Mouse (Mus musculus): Measurements from ENCODE around the gene Slc25a27.

The Slc25a27 gene

DNA sequence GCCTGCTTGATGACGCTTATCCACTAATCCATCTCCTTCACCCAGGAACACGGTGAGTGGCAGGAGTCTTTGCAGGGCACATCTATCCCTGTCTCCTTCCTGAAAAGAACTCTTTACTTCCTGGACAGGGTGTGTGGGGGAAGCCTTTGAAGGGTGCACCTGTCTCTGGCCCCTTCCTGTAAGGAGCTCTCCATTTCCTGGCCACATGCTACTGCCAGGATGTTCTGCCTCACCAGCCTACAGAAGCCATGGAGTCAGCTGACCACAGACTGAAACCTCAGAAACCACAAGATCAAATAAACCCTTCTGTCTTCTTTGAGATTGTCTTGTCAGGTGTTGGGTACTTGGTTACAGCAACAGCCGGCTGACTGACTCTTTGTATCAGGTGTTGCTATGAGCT, 21.9 kb downstream of the Slc25a27 start:
- no peak for DNase-seq

DNA sequence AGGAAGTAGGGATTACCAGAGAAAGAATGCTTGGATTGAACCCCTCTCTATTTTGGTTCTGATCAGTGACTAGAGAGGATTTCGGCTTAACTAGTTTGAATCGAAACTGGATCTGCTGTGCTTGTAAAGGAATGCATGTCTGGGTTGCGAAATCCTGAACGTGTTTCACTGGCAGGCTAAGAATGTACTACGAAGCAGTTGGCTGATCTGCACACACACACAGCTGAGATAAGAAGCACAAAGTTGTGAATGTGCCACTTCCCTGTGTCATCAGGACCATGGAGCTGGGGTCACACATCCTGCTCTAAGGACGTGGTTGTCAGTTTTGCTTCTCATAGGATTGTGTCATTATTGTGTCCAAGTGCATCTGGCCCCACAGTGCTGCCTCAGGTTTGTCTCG, 22.6 kb downstream of the Slc25a27 start:
- no peak for DNase-seq

DNA sequence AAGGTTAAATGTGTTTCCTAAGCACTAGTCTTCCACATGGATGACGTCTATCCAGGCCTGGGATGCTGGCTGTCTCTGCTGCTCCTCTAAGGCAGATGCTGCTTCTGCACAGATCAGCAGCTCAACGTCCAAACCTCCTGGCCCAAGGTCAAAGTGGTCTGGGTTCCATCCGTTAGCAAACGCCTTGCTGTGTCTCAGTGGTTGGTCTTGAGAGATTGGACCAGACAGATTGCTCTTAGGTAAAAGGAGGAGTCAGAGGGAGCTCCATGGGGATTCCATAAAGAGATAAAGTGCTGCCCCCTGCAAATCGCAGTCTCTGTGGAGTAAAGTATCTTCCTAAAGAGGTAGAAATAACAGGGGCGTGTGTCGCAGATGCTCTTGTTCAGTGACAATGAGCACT, 23.8 kb downstream of the Slc25a27 start:
- DNase-seq = no peak

DNA sequence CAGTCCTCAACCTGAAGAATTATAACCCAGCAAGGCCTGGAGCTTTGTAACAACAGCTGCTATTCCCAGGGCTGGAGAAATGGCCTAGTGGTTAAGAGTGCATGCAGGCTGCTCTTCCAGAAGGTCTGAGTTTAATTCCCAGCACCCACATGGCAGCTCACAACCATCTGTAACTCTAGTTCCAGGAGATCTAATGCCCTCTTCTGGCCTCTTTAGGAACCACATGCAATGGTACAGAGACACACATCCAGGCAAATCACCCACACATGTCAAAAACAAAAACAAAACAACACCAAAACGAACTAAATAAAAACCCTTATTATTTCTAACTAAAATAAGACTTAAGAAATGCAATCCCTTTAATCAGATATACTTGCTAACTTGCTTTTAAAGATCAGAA, 26.2 kb downstream of the Slc25a27 start:
- no peak for DNase-seq

DNA sequence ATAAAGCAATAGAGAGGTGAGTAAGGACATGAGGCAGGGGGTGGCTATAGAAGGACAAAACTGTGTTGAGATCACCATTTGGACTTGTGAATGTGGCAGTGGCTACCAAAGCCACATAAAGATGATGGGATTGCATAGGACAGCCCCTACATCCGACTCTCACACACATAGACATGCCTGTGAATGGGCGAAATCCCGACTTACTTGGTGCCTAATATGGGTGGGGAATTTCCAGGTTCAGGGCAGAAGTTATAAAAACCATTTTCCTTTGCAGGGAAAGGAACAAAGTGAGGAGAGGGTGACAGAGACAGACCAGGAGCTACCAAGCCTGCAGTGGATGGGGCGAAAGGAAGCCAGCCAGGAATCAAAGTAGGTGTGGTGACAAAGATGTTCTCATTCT, 29.9 kb downstream of the Slc25a27 start:
- no peak for DNase-seq

DNA sequence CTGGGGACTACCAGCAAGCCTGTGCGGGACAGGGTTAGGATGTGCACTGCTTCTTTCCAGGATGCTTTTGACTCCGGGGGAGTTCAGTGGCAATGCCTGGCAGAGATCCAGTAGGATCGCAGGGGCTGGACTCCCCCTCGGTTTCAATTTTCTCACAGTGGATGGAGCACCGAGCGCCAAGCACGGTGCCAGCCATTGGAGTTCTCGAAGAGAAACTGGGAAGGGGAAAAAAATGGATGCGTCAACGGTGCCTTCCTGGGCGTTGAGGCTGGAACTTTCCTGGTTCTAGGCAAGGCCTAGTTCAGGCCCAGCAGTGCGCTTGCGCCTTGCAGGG, 36.6 kb downstream of the Slc25a27 start:
- DNase-seq = no peak

DNA sequence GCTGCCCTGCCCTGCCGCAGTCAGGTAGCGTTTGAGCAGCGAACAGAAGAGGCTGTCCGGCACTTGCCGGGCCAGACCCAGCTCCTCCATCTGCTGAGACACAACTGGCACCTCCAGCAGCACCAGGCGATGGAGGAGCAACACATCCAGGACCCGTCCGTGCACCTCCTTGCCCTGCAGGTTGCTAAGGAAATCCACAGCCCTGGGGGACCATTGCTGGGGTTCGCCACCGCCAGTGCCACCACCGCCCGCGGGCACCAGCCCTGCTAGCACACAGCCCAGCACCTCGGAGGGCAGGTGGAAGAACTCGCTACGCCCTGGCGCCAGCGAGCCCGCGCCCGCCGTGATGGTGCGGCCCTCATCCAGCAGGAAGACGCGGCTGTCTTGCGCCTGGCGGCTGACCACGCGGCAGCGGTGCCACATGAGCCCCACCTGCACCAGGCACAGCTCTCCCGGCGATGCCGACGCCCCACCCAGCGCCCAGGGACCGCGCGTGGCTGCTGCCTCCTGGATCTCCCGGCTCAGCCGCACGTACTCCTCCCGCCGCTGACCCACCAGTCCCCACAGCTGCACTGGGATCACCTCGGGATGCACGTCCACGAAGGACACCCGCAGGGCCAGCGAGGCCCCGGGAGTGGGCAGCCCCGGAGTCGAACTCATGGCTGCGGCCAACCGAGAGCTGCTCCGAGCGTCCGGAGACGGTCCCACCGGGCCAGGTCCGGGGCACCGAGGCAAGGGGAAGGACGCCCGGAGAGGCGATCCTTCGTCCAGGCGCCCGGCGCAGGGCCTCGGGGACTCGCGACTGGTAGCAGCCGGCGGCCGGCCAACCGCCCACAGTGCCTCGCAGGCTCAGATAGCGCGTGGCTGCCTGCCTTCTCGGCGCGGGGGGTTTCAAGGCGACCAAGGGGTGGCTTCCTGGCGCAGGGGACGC, 37.3 kb downstream of the Slc25a27 start, which contains the start of gene Tdrd6:
Tdrd6 (minus strand) TSS at position 804 of the 931 bp plus-strand sequence.
- DNase-seq = peak; percentile 20

DNA sequence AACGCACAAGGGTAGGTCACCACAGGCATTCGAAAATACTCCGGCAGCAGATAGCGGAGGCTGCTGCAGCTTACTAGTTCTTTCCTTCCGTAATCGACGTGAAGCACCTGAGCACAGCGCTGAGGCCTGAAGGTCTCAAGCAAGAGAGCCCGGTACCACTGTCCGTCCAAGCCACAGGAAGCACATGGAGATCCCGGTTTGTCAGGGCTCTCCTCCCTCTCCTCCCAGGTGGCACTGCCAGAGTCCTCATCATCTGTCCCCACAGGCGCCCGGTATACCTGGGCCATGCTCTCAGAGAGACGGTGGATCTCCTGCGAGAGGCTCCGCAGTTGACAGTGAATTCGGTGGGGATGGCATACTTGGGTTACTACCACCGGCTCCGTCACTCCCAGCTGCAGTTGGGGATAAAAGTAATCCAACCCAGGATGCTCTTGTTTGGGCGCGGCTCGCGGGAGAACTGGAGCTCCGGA, 38.0 kb downstream of the Slc25a27 start:
- no peak for DNase-seq

DNA sequence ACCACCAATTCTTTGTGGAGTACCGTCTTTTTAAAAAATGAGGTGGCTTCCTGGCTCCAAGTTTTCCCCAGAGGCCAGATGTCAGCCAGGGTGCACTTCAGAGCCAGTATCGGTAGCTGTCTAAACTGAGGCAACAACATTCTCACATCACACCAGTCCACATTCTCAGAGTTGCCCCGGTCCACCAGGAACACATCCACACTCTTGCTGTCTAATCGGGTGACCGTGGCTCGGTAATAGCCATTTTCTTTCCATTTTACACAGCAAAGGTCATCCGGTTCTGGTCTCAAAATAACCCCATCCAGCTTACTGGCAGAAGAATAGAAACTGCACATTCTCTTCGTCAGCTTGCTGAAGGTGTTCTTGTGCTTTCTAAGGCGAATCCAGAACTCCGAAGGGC, 38.8 kb downstream of the Slc25a27 start:
- no peak for DNase-seq

DNA sequence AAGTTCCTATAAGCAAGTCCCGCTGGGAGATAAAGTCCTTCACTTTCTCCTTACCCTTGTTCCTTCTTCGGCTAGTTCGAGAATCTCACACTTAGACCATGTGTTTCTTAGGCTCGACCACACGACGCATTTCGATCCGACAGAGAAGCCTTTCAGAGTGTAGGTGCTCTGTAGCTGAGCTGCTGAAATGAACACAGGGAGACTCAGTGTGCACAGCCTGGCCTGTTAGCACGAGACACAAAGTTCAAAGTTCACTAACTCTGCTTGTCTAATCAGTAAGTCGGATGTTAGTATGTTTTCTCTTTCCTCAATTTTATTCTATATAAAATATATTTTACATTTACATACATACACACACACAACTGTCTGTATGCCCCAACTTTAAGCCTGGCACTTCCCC, 44.9 kb downstream of the Slc25a27 start:
- DNase-seq = no peak

DNA sequence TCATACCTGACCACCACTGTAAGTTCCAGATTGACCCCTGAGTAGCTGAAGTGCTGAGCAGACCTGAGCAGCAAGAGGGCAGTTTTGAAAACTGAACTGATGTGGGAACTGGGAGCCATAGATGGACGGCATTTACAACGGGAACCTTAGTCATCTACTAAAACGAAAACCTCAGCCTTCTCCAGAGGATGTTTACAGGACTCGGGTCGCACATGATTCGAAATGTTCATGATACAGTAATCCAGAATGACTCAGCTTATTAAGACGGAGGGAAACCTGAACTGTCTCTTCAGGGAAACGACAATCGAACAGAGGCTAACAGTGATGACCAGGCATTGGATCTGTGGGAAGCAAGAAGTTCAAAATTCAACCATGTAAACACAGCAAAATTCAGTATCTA, 47.9 kb downstream of the Slc25a27 start:
- no peak for DNase-seq

DNA sequence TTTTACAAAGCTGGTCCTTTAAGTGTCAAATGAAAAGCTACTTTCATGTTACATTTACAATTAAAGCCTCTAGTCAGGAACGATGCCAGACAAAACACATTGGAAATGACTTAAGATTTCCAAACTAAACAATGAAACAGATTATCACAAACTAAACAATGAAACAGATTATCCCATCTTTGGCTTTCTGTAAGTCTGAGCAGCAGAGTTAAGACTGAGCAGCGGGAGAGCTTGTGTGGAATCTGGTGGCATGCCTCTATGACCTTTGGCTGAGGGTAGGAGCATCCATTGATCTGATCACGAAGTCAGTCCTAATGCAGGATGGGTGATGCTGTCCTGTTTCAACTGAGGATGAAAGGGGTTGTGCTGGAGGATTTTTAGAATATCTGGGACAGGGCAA, 54.8 kb downstream of the Slc25a27 start:
- DNase-seq = no peak

DNA sequence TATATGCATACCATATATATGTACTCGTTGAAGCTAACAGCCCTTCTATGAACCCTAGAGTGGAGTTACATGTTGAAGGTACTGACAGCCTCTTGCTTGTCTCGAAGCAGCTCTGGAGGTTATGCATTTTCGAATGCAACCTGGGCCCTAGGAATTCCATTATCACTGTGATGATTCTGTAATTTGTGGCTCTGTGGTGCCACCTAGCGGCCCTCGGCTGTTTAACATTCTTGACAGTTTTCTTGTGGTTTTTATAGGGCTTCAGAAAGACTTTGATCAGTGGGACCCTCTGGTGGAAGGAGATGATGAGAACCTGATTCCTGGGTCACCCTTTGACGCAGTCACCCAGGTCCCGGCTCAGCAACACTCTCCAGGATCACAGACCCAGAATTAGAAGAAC, 55.4 kb downstream of the Slc25a27 start:
- DNase-seq = peak; percentile 43

DNA sequence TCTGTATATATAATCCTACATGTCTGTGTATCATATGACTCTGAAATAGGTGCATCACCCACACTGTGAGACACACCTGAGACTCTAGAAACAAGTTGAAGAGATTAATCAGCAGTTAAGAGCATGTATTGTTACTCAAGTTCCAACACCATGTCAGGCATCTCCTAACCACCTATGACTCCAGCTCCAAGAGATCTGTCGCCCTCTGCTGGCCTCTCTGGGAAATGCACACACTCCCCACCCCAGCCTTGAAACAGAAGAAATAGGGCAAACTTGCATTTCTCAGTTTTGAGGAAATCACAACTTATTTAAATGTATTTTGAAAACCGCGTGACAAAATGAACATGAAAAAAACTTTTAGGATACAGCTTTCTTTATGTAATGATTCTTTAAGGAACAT, 60.3 kb downstream of the Slc25a27 start:
- peak; percentile 34 for DNase-seq

DNA sequence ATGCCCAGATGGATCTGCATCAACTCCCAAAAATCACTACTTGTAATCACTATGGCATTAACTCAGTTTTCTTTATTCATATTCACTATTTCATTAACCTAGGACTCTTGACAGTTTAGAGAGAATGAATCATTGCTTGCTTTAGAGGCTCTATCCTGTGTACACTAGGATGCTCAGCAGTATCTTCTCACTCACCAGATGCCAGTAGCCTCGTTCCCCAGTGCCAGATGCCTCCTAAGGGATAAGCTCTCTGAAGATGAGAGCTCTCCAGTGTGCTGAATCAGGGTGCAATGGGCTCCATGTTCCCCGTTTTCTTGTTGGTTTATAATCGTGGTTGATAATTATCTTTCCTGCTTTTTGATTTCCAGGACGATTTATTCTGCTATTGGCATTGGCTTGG, 68.3 kb downstream of the Slc25a27 start:
- DNase-seq = no peak

DNA sequence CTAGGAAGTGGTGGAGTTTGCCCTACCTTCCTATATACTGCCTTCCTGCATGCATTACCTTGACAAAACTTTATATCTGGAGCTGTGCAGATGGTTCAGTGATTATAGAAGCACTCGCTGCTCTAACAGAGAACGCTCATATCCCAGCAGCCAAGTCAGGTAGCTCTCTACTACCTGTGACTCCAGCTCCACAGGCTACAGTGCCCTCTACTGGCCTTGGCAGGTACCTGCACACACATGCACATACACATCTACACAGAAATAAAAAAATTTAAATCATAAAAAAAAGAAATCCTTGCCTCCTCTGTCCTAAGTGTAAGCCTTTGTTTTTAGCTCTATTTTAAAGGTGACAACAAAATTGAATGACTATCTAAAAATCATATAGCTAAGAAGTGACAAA, 69.3 kb downstream of the Slc25a27 start:
- no peak for DNase-seq

DNA sequence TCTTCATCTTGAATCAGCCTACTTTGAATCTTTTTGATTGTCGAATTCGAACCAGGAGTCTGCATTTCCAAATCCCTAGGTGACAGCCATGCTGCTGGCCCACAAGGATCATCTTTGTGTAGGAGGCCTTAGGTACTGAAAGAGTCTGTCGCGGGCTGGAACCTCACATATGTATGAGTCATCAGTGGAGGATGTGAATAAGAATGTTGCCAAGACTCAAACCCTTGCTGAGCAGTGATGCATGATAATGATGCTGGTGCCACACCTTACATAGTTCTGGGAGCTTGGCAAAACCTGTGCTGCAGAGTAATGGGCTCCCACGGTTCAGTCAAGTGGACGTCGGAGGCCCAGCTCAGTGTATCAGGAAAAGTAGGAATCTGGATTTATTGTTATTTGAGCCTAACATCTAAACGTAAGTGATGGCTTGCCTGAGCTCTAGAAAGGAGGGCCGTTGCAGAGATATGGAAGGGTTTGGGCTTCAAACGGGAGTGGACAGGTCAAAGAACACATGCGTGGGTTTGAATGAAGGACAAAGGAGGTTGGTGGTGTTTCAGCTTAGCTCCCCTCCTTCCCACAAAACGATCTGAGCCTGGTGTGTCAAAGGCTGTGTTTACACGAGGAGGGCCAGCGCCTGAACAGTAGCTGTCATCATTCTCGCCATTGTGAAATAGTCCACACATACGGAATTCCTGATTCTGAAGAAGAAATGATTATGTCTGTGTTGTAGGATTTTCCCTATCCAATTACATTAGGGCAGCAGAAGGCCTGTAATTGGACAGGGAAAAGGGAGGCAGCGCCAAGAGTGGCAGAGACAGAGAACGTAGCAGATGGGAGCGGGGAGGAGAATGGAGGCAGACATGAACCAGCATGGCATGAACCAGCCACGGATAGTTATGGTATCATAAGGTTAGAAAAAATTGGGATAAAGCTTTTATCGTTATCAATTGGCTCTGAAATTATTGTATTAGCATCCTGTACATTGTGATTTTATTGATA, 74.4 kb downstream of the Slc25a27 start:
- peak; percentile 22 for DNase-seq

Measured in right cerebral cortex, postnatal 25 days (tissue).